Mouse (Mus musculus) ES-E14 (cell line): ENCODE results near the gene Lypd6b. TPM values are rescaled to one million over a fixed set of nuclear protein-coding genes. Genes with fewer than 3 reads are reported as not detected.

Experiments
- DNase-seq: peaks from one replicate; pipeline ENCODE4 v3.0.0-alpha.2; 2013; ENCODE audit warnings: low read depth, low spot score
- H3K27ac ChIP-seq: 2 replicates; pipeline ENCODE4 v1.5.1; 2012; ENCODE audit warnings: low read depth, mild to moderate bottlenecking, low read length, moderate library complexity, mixed read lengths; ENCODE audit not compliant: poor library complexity, insufficient read depth, severe bottlenecking
- H3K36me3 ChIP-seq: 2 replicates; pipeline ENCODE4 v1.6.1; 2012; ENCODE audit warnings: mild to moderate bottlenecking, low read length, moderate library complexity, mixed read lengths; ENCODE audit not compliant: control insufficient read depth, poor library complexity, insufficient read depth, severe bottlenecking
- H3K4me1 ChIP-seq, 2 experiments: fragments of 150-350 bp in 1 of 2; sonication (generic) in 1 of 2; 2 replicates each; pipeline ENCODE4 v1.6.1; 2012; ENCODE audit warnings: low read length in 2 of 2, mild to moderate bottlenecking in 1 of 2, mixed read lengths in 1 of 2; ENCODE audit not compliant: control insufficient read depth in 2 of 2, insufficient read depth in 2 of 2, poor library complexity in 1 of 2
- H3K4me3 ChIP-seq, 2 experiments: fragments of 150-350 bp in 1 of 2; sonication (generic) in 1 of 2; 2 replicates each; pipeline ENCODE4 v1.5.1; 2012; ENCODE audit warnings: low read length in 2 of 2, low read depth in 1 of 2, mild to moderate bottlenecking in 1 of 2, mixed read lengths in 1 of 2; ENCODE audit not compliant: insufficient read depth in 1 of 2, poor library complexity in 1 of 2, severe bottlenecking in 1 of 2
- H3K9ac ChIP-seq: 2 replicates; pipeline ENCODE4 v1.6.1; 2012; ENCODE audit warnings: low read depth, mild to moderate bottlenecking, low read length, mixed read lengths; ENCODE audit not compliant: poor library complexity, insufficient read depth, severe bottlenecking
- H3K9me3 ChIP-seq: fragments of 150-350 bp; sonication (generic); 2 replicates; pipeline ENCODE4 v1.6.1; 2012; ENCODE audit warnings: low read depth, mild to moderate bottlenecking, low read length; ENCODE audit not compliant: control insufficient read depth, insufficient read depth
- CHD2 ChIP-seq: IDR thresholded peaks from 2 replicates; pipeline ENCODE4 v1.6.1; 2014; ENCODE audit warnings: mild to moderate bottlenecking, low read depth, low read length, inconsistent platforms
- HCFC1 ChIP-seq: IDR thresholded peaks from 2 replicates; pipeline ENCODE4 v1.6.1; 2012; ENCODE audit warnings: low read length, inconsistent platforms, borderline replicate concordance; ENCODE audit not compliant: insufficient read depth
- MAFK ChIP-seq: IDR thresholded peaks from 2 replicates; pipeline ENCODE4 v1.6.1; 2014; ENCODE audit warnings: mild to moderate bottlenecking, low read depth, low read length, inconsistent platforms; ENCODE audit not compliant: insufficient read depth
- ZC3H11A ChIP-seq: IDR thresholded peaks from 2 replicates; pipeline ENCODE4 v1.6.1; 2012; ENCODE audit warnings: low read depth, mild to moderate bottlenecking, inconsistent platforms, low read length, borderline replicate concordance
- ZNF384 ChIP-seq: IDR thresholded peaks from 2 replicates; pipeline ENCODE4 v1.6.1; 2012; ENCODE audit warnings: low read depth, low read length, inconsistent platforms
- in situ Hi-C, 2 experiments: fragments of 600-800 bp; cut with MboI; formaldehyde crosslinking; loops; one replicate each; pipeline ENCODE4 v1.15.1; 2025; ENCODE audit warnings: low sequenced_read_pairs in 2 of 2, inconsistent platforms in 1 of 2; ENCODE audit not compliant: unreplicated experiment in 2 of 2
- total RNA-seq: library from RNA; depleted of rRNA; stranded (reverse); fragments of 300-350 nt; gene quantifications from 2 replicates; pipeline ENCODE4 v1.2.3, GENCODE M21; 2012

Lypd6b gene
- total RNA-seq, 1 experiment: 0.18 TPM

- Histone ChIP-seq H3K36me3 (no peaks in the 10 kb centered on the region), H3K27ac (no peak overlapping the region), H3K4me1 (no peaks in the 10 kb centered on the region; a peak in 1 of 4 replicates), H3K4me3 (no peak overlapping the region), H3K9me3 (no peaks in the 10 kb centered on the region), H3K9ac (no peak overlapping the region)
- TF ChIP-seq MAFK (no peak), HCFC1 (no peak), ZC3H11A (no peak), ZNF384 (no peak), CHD2 (no peak)
- no peak for DNase-seq
- in situ Hi-C loops: no loop called here
Observed at GRCm38 (mm10) chr2:49909838-49910407, 122.4 kb downstream of the Lypd6b start.

GRCm38 (mm10) chr2:49911296-49912034 lies 124.0 kb downstream of the Lypd6b start:
- no peaks in the 10 kb centered on the region; a peak in 1 of 4 replicates for H3K4me1 ChIP-seq
- H3K4me3 ChIP-seq: no peak overlapping the region
- in situ Hi-C loops: no loop called here
- H3K27ac ChIP-seq: no peak overlapping the region
- no peaks in the 10 kb centered on the region for H3K9me3 ChIP-seq
- no peak overlapping the region for H3K9ac ChIP-seq
- DNase-seq: no peak
- TF ChIP-seq ZNF384 (no peak), HCFC1 (no peak), CHD2 (no peak), MAFK (no peak), ZC3H11A (no peak)
- H3K36me3 ChIP-seq: no peaks in the 10 kb centered on the region

GRCm38 (mm10) chr2:49912261-49912895 lies 124.9 kb downstream of the Lypd6b start:
- H3K9ac ChIP-seq: no peak overlapping the region
- H3K27ac ChIP-seq: no peak overlapping the region
- no peaks in the 10 kb centered on the region for H3K36me3 ChIP-seq
- no peak for TF ChIP-seq ZNF384
- TF ChIP-seq MAFK: no peak
- no peak for TF ChIP-seq ZC3H11A
- no peak for TF ChIP-seq CHD2
- no peak for TF ChIP-seq HCFC1
- no peaks in the 10 kb centered on the region; a peak in 1 of 4 replicates for H3K4me1 ChIP-seq
- H3K9me3 ChIP-seq: no peaks in the 10 kb centered on the region
- in situ Hi-C loops: no loop called here
- H3K4me3 ChIP-seq: no peak overlapping the region
- no peak for DNase-seq

- Histone ChIP-seq H3K36me3 (no peaks in the 10 kb centered on the region), H3K27ac (no peak overlapping the region), H3K4me1 (no peaks in the 10 kb centered on the region), H3K9me3 (no peaks in the 10 kb centered on the region), H3K4me3 (no peak overlapping the region), H3K9ac (no peak overlapping the region)
- DNase-seq: no peak
- TF ChIP-seq HCFC1 (no peak), CHD2 (no peak), ZNF384 (no peak), MAFK (no peak), ZC3H11A (no peak)
- in situ Hi-C loops: no loop called here
Observed at GRCm38 (mm10) chr2:49917489-49917888, 130.0 kb downstream of the Lypd6b start.
